Mouse (Mus musculus) adrenal gland (tissue): ENCODE measurements around the gene Lig3.
"Not testable (repeated sequence)": the region's sequence is repeated elsewhere in the genome, so short reads cannot be mapped to it uniquely, and the experiment has no call there.

Experiments
- intact Hi-C: fragments of 180-260 bp; cut with DNase I; formaldehyde crosslinking; loops from one replicate; pipeline ENCODE4 v1.15.1; 2025

The Lig3 gene

DNA sequence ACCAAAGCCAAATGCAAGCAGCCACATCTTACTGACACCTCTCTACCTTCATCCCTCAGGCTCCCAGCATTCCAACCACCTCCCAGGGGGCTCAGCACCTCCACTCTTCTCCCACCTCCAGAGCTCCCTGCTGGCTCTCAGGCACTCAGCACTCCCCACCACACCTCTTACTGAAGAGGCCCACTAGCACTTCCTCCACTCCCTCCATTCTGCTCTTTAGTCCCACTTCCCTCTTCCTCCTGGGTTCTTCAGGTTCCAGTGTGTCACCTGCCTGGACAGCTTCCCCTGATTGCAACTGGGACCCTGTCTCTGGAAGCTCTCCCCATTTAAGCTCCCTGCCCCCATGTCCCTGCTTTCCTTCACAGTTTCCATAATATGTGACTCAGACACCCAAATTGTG lies 45.9 kb downstream of the Lig3 start:
- intact Hi-C loops, result no loop called here

DNA sequence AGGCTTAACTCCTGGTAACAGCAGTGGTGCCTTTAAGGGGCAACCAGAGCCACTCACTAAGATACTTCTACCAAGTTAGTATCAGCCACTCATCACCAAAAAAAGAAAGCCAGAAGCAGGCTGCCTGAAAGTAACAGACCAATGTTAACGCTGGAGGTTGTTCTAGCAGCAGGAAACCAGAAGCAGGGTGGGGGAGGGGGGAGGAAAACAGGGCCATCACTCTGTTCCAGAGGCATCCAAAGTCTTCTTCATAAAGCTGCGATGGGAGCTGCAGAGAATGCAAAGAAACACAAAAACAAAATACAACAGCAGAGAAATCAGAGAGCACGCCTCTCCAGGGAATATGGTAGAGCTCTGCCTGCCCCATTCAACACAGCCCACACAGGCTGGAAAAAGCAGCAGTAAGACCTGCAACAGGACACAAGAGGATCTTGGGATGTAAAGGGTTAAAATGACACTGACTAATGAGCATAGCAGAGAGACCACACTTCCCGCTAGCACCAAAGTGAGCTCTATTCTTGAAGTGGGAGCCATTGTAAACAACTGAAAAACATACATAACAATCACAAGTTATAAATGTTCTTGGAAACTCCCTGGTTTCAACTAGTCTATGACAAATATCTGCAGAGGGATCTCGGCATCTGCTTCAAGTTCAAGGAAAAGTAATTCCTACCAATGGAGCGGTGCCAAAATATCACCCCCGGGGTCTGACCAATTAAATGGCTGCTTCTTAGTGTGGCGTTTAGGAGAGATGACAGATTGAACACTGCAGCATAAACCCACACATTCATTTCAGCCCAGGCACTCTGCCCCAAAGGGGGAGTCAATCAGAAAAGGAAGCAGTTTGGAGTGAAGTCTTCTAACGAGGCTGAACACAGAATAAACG lies 50.3 kb downstream of the Lig3 start:
- intact Hi-C loops, result no loop called here

DNA sequence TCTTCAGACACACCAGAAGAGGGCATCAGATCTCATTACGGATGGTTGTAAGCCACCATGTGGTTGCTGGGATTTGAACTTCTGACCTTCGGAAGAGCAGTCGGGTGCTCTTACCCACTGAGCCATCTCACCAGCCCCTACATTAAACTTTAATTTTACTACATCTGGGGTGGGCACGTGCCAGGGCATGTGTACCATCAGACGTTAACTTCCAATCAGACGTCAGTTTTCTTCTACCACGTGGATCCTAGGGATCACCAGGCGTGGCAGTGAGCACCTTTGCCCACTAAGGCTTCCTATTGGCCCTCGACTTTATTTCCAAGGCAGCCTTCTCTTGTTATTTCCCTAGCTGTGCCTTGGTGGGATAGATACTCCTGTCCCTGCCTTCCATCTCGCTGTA lies 51.5 kb downstream of the Lig3 start:
- intact Hi-C loops, result not testable (repeated sequence)

DNA sequence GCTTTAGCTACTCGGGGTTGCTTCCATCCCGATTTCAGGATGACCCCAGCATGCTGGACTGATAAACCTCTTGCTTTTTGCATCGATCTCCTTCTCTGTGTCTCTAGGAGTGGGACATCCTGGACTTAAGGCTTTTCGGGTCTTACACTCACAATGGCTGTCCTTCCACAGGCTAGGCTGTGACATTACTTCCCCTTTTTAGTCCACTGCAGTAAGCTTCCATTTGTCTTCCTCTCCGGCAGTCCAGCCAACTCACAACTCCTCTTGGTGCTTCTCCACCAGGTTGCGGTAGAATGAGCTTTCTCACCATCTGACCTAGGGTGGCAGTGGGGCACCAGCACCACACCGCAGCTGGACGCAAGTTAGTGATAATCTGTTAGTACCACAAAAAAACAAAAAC lies 53.0 kb downstream of the Lig3 start:
- intact Hi-C loops, result no loop called here

DNA sequence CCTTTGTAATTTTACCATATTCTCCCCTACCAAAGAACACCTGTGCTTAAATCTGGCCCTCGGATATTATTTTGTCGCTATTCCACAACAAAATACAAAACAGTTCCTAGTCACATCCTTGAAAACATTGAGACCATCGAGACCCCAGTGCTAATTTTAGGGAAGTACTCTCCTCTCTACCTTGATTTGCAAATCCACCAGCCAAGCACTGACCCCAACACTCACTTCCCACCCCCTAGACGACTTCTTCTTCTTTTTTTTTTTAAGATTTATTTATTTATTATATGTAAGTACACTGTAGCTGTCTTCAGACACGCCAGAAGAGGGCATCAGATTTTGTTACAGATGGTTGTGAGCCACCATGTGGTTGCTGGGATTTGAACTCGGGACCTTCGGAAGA lies 53.5 kb downstream of the Lig3 start:
- intact Hi-C loops, result not testable (repeated sequence)

DNA sequence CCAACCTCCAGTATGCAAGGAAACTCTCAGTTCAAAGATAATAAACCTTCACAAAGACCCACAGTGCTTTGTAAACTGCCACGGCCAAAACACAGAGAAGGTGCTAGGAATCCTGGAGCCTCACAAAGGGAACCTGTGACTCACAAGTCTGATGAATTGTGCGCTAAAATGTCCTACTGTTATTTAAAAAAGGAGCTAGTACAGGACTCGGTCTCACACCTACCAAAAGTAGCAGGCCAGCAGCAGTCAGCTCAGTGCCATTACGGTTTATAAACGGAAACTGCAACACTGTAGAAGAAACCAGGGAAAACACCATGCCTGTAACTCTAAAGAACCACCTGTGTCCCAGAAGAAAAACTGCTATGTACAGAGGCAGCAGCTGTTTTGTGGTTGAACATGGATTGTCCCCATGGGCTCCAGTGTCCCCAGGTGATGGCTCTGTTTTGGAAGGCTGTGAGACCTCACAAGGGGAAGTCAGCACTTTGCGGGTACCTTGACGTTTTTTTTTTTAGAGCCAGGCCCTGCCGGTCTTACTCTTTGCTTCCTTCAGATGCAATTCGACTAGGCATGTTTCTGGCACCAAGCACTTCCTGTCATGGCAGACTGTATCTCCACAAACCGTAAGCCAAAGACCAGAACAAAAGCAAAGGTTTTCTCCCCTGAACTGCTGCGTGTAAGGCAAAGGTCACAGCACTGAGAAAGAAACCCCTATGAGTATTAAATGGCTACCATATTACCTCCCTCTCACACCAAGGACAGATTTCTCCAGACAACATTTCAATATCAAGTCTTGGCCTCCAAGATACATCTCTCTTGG lies 54.9 kb downstream of the Lig3 start:
- intact Hi-C loops, result no loop called here

DNA sequence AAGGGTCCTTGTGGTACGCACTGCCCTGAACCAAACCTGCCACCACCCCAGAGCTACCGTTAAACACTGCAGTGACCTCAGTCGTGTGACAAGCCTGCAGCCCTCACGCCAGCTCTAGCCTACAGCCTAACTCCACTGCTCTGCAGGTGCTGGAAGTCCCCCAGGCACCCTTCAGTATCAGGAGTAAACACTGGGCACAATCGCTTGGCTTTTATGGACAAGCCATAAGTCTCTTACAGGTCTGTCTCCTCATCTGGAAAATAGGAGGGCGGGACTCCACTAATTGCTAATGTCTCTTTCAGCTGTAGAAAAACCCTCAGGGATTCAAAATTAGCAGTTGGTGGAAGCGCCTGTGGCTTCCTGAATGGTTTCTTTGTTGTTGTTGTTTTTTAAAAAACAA lies 56.3 kb downstream of the Lig3 start:
- intact Hi-C loops, result no loop called here

DNA sequence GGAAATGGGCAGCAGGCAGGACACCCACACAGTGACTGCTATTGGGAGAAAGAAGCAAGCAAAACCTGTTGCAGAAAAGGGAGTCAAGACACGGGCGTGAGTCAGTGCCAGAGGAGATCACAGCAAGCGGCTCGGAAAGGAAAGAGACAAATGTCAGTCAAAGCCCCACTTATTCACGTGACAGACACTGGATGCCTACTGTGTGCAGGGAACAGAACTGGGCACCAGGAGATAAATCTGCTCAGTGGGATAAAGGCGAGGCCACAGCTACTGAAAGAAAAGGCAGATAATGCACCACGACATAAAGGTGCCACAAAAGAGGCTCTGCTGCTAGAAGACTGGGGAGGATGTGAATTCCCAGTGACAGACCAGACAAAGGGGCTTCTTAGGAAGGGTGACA lies 56.9 kb downstream of the Lig3 start:
- intact Hi-C loops, result no loop called here

DNA sequence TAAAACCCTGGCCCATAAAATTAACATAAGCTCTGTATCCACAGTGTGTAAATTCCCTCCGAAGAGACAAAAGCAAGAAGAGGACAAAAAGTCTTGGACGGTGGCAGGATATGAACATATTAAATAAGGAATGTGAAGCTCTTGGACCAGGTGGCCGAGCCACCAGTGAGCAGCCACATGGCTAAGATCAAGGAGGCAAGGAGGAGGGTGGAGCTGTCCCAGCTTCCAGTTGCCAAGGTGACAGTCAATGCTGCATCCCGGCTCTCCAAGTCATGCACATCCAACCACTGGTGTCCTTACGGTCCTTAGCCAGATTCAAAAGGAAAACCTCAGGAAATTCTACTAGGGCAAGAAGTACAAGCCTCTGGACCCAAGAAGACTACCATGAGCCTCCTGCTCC lies 57.6 kb downstream of the Lig3 start:
- intact Hi-C loops, result no loop called here

DNA sequence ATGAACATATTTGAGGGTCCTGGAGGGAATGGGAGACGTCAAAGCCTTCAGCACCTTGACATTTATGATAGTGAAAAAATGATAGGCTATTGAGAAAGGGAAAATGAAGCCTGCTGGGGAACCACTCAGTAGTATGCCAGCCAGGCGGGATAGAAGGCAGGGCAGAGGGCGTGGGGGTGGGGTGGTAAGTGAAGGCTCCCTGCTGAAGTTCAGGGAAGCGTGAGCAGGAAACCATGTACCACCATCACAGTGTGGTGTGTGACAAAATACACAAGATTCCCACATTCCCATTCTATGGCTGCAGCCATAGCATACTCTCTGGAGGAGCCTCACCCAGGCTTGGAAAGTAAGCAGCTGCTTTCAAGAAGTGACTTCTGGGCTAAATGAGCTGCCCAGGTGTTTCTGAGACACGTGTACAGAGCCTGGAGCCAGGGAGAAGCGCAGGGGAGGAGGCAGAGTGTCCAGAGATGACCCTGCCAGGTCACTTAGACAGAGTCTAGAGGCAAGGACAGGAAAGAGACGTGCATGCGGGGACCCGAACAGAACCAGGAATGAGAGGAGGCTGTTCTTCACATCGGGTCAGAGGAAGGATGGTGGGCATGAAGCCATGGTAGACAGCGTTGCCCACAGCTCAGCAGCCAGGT lies 64.0 kb downstream of the Lig3 start:
- intact Hi-C loops, result no loop called here

DNA sequence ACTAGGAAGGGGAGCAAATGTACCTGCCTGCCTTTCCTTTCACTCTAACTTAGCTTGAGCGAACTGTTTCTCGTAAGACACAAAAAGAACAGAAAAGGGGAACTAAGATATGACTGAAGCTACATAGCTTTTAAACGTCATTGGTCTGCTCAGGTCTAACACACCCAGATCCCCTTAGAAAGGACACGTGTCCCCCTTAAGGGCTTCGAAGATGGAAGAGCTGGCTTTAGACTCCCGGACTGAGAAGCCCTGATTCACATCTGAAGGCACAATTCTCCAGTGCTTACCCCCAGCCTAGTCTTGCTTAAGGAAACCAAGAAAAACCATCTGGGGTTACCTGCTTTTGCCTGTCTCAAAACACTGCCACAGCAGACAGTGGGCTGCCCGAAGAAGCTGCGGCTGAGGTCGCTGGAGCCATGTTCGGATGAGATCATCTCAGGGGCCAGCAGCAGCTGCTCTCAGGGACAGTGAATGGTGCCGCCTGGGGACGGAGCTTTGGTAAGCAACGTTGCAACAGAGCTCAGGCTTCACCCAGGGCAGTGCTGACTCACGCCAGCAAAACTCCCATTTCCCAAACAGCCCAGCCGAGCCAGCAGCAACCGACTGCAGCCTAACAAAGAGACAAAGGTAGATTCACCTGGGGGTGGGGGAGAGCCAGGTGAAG lies 64.6 kb downstream of the Lig3 start:
- intact Hi-C loops, result no loop called here

DNA sequence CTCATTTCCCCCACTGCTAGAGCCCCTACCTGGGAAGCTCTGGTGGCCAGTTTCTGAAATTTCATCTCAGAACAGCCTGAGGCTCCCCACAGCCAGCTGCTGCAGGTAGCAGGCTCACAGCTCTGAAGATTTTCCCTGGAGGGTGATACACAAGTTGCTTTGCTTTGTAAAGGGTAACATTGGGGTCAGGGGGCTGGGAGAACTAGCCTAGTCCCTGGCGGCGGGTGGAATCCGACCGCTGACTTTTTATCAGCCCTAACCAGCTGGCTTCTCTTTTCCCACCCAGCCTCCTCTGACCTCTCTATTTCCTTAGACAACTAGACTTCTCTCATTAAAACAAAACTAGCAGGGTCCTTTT lies 65.2 kb downstream of the Lig3 start:
- intact Hi-C loops, result no loop called here

DNA sequence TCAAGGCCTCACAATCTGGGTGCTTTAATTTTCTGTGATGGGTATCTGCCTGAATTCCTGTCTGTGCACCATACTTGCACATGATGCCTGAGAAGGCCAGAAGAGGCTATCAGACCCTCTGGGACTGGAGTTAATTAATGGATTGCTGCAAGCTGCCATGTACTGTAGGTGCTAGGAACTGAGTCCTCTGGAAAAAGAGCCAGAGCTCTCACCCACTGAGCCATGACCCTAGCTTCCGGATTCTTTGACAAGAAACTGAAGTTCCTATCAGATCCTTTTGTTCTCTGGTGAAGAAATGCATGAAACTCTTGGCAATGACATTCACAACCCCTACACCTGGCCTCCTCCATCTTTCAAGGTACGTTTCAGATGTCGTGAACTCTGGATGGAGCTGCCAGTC lies 66.0 kb downstream of the Lig3 start:
- intact Hi-C loops, result no loop called here

DNA sequence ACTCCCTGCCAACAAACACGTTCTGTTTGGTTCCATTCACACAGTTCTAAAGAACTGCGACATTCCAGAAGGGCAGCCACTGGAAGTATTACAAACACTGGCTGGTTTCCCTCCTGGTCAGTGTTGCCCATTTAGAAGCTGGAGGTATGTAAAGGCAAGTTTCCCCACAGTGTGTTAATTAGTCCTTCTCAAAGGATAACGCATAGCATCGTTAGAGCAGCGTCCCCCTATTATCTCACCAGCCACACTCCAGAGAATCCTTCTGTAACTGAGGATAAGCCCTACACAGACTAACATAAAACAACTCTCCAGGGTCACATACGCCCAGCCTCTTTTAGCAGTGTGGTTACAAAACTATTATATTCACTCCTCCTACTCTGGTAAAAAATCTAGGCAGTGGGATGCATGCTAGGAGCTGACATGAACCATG lies 66.7 kb downstream of the Lig3 start:
- intact Hi-C loops, result no loop called here

DNA sequence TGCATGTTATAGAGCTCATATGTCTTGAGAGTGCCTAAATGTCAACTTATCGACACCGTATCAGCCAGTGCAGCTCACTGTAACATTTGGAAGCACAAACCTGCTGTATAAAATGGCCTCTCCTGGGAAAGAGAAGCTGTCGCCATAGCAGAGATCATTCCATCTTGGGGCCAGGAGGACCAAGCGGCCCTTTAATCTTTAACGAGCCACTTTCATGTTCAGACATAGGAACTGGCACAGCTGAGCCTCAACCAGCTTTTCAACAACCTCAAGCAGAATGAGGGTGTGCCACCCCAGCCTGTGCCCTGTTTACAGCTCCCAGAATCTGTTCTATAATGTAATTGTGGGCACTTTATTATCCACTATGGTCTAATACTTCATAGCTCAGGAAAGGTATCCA lies 69.4 kb downstream of the Lig3 start:
- intact Hi-C loops, result no loop called here

DNA sequence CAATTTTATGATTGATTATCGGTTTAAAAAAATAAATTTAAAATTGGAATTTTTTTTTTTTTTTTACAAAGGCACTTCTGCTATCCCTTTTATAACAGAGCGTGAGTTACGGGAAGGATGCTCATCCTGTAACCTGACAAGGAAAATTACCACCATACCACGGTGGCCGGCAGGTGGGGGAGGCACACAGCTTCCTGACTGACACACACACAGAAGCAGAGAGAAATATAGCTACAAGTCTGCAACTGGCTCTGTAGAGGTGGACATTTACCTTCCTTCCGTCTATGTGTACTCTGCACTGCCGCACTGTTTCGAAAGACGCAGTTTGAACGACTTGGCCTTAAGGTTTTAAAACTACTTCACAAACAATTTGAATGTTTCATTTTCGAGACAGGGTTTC lies 71.2 kb downstream of the Lig3 start:
- intact Hi-C loops, result no loop called here

DNA sequence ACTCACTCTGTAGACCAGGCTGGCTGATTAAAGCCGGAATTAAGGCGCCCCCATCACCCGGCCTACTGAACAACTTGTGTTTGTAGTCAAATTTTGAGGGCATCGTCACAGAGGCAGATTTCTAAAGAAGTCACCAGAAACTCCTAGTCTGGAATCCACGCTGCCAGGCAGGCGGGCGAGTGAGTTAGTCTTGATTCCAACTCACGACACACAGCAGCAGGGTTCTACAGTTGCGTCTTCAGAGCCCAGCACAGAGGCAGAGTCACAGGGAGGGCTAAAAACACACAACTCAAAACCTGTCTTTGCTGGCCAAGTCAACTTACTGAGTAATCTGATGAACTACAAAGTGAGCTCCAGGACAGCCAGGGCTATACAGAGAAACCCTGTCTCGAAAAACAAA lies 71.6 kb downstream of the Lig3 start:
- intact Hi-C loops, result no loop called here

DNA sequence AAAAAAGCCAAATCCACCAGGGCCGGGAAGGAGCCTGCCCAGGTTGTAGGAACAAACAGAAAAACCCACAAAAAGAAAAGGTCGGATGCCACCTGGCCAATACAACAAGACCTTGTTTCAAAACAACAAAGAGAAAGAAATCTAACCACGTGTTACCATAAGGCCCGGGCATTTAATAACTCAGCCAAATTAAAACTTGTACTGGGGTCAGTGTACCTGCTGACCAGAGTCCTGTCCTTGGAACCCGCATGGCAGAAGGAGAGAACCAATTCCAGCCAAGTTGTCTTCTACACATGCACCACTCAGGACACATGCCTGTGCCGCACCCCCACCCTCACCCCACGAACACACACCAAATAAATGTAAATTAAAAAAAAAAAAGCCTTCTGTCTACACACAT lies 72.0 kb downstream of the Lig3 start:
- intact Hi-C loops, result no loop called here
